Mouse (Mus musculus): ENCODE measurements around the gene Pla2g5. TPM values are rescaled to one million over a fixed set of nuclear protein-coding genes. Genes with fewer than 3 reads are reported as not detected.

Pla2g5 gene
- polyA plus RNA-seq, 1 experiment from 2014 or later = 2.1 TPM

Other genes starting within 250 kb of the Pla2g5 start
- gene Vwa5b1, start 227.6 kb downstream of the Pla2g5 start, polyA plus RNA-seq (2015; fragmentation: Nextera tagmentation; extraction: Ambion mirVana) = not detected in 2 replicates
- 0.20 and 0.27 TPM in 2 replicates for gene Pla2g2c, start 138.7 kb downstream of the Pla2g5 start, polyA plus RNA-seq (2015; fragmentation: Nextera tagmentation; extraction: Ambion mirVana)
- 0.68 and 1.1 TPM in 2 replicates for gene Ubxn10, start 126.3 kb downstream of the Pla2g5 start, polyA plus RNA-seq (2015; fragmentation: Nextera tagmentation; extraction: Ambion mirVana)
- not detected in 2 replicates for gene Pla2g2f, start 105.9 kb downstream of the Pla2g5 start, polyA plus RNA-seq (2015; fragmentation: Nextera tagmentation; extraction: Ambion mirVana)
- 0.11 TPM in 1 of 2 replicates, not detected in the other for gene Pla2g2d, start 87.7 kb downstream of the Pla2g5 start, polyA plus RNA-seq (2015; fragmentation: Nextera tagmentation; extraction: Ambion mirVana)
- not detected in 2 replicates for gene Gm13030, start 10.5 kb upstream of the Pla2g5 start, polyA plus RNA-seq (2015; fragmentation: Nextera tagmentation; extraction: Ambion mirVana)
- gene Pla2g2e, start 14.5 kb upstream of the Pla2g5 start, polyA plus RNA-seq (2015; fragmentation: Nextera tagmentation; extraction: Ambion mirVana) = 0.25 TPM in 1 of 2 replicates, not detected in the other
- 2.7 and 3.8 TPM in 2 replicates for gene Otud3, start 50.5 kb upstream of the Pla2g5 start, polyA plus RNA-seq (2015; fragmentation: Nextera tagmentation; extraction: Ambion mirVana)
- not detected in 2 replicates for gene Rnf186, start 103.6 kb upstream of the Pla2g5 start, polyA plus RNA-seq (2015; fragmentation: Nextera tagmentation; extraction: Ambion mirVana)
- gene Tmco4, start 109.4 kb upstream of the Pla2g5 start, polyA plus RNA-seq (2015; fragmentation: Nextera tagmentation; extraction: Ambion mirVana) = 4.8 and 5.6 TPM in 2 replicates
- not detected in 2 replicates for gene Htr6, start 212.1 kb upstream of the Pla2g5 start, polyA plus RNA-seq (2015; fragmentation: Nextera tagmentation; extraction: Ambion mirVana)
- 13.4 and 15.2 TPM in 2 replicates for gene Nbl1, start 229.5 kb upstream of the Pla2g5 start, polyA plus RNA-seq (2015; fragmentation: Nextera tagmentation; extraction: Ambion mirVana)